In the genomic region with DNA sequence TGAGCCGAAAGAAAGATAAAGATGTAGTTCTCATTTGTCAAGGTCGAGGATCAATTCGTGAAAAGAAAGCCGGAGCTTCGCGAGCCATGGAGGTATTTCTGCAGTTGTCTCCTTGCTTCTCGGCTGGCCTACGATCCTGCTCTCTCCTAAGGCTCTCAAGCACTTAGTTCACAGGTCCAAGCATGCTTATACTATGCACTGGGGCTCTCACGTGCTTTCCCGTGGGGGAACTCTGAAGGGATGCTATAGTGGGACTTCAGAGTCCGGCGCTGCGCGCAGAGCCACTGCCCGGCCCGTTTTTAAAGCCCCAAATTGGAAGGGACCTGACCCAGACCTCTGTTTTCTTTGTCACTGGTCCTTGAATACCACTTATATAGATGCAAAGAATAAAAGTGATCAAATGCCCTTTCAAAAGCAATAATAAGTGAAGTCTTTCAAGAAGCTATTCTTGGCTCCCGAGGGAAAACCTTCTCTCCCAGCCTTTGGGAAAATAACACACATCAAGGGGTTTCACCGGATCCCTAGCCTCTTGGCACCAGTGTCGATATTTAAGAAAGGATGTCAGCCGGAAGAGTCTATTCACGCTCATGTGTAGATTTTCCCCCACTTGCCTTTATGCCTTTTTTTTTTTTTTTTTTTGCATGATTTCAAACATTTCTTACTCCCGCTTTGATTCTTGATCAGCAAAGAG, we compare ENCODE assay signal across 14 mouse cellular contexts.
DNase-seq lines count a peak whose midpoint lies in the region; ATAC-seq and TF ChIP-seq lines count a peak whose summit lies in the region.
"Had no signal": no experiment of that assay in that cellular context is flagged by ENCODE, and none has a peak within 500 bp of the region (broad histone marks: within the 10 kb centered on the region; RNA-seq: fewer than 3 reads in every experiment).

No protein-coding gene starts in this region.

- peak; percentile 79 for DNase-seq in midbrain, embryonic 11.5 days (ENCODE audit: low spot score, missing footprints)
- no peak for DNase-seq in midbrain, embryonic 10.5 days (ENCODE audit: low spot score)
- DNase-seq in hindbrain, postnatal 0 days (ENCODE audit: low spot score): peak; percentile 32
- no peak for DNase-seq in left cerebral cortex, postnatal 25 days (ENCODE audit: low spot score in 2 of 2)
- no peak for DNase-seq in natural killer cell, adult 2 months (ENCODE audit: low spot score in 2 of 2)
- DNase-seq in right cerebral cortex, postnatal 4 days: no peak
- DNase-seq: adrenal gland, postnatal 14 days; liver, embryonic 13.5 days; thymus, adult 2 months had no signal

- no peak overlapping the region for H3K9ac ChIP-seq in midbrain, embryonic 11.5 days (ENCODE audit: low read length)
- H3K9ac ChIP-seq in forebrain, embryonic 15.5 days (replicated peaks): no peak overlapping the region
- no peak overlapping the region for H3K9ac ChIP-seq in hindbrain, postnatal 0 days (replicated peaks; ENCODE audit: low read length)
- H3K9ac ChIP-seq: intestine, embryonic 15.5 days; limb, embryonic 12.5 days; liver, embryonic 13.5 days; stomach, embryonic 15.5 days had no signal

- H3K9me3 ChIP-seq in midbrain, embryonic 11.5 days (ENCODE audit: control insufficient read depth, low read length): no peaks in the 10 kb centered on the region
- no peaks in the 10 kb centered on the region for H3K9me3 ChIP-seq in midbrain, embryonic 10.5 days (replicated peaks)
- H3K9me3 ChIP-seq in forebrain, embryonic 15.5 days: no peaks in the 10 kb centered on the region
- no peaks in the 10 kb centered on the region for H3K9me3 ChIP-seq in hindbrain, postnatal 0 days (ENCODE audit: low read length)
- H3K9me3 ChIP-seq: intestine, embryonic 15.5 days; limb, embryonic 12.5 days; liver, embryonic 13.5 days; stomach, embryonic 15.5 days had no signal

- no peaks in the 10 kb centered on the region for H3K27me3 ChIP-seq in midbrain, embryonic 11.5 days (ENCODE audit: control insufficient read depth, insufficient read depth, low read length)
- no peaks in the 10 kb centered on the region for H3K27me3 ChIP-seq in midbrain, embryonic 10.5 days (ENCODE audit: low read depth, poor library complexity, severe bottlenecking)
- no peaks in the 10 kb centered on the region for H3K27me3 ChIP-seq in forebrain, embryonic 15.5 days
- H3K27me3 ChIP-seq in hindbrain, postnatal 0 days (ENCODE audit: insufficient read depth, low read length): no peaks in the 10 kb centered on the region
- H3K27me3 ChIP-seq: intestine, embryonic 15.5 days; limb, embryonic 12.5 days; liver, embryonic 13.5 days; stomach, embryonic 15.5 days had no signal

- no peak for TF ChIP-seq CTCF in hindbrain, postnatal 0 days (IDR thresholded peaks at IDR 0.05; ENCODE audit: low read depth)

- WGBS in midbrain, embryonic 11.5 days: 61% methylated on average over 22 of the region's 22 CpGs
- 74% methylated on average over 22 of the region's 22 CpGs for WGBS in midbrain, embryonic 10.5 days
- WGBS in forebrain, embryonic 15.5 days: 21% methylated on average over 22 of the region's 22 CpGs
- WGBS in hindbrain, postnatal 0 days: 45% methylated on average over 22 of the region's 22 CpGs

- no peak for ATAC-seq in midbrain, embryonic 11.5 days (ENCODE audit: low FRiP score)
- ATAC-seq in forebrain, embryonic 15.5 days (replicated peaks): no peak
- ATAC-seq in hindbrain, postnatal 0 days: no peak
- ATAC-seq: intestine, embryonic 15.5 days had no signal

- H3K4me2 ChIP-seq in midbrain, embryonic 11.5 days: no peak overlapping the region
- no peak overlapping the region; the same call in 1 of the 2 replicates for H3K4me2 ChIP-seq in forebrain, embryonic 15.5 days (replicated peaks)
- no peak overlapping the region for H3K4me2 ChIP-seq in hindbrain, postnatal 0 days (ENCODE audit: low read depth, low read length)
- H3K4me2 ChIP-seq: heart, embryonic 11.5 days; intestine, embryonic 15.5 days; liver, embryonic 13.5 days; stomach, embryonic 15.5 days had no signal

- H3K27ac ChIP-seq in midbrain, embryonic 11.5 days (ENCODE audit: low read depth, low read length): no peak overlapping the region
- H3K27ac ChIP-seq in midbrain, embryonic 10.5 days (replicated peaks): no peak overlapping the region
- peak overlapping the region; percentile 70 for H3K27ac ChIP-seq in forebrain, embryonic 15.5 days (replicated peaks)
- peak overlapping the region; percentile 45; the same call in 1 of the 2 replicates for H3K27ac ChIP-seq in hindbrain, postnatal 0 days
- H3K27ac ChIP-seq: intestine, embryonic 15.5 days; limb, embryonic 12.5 days; liver, embryonic 13.5 days; stomach, embryonic 15.5 days had no signal

- H3K4me1 ChIP-seq in midbrain, embryonic 11.5 days (ENCODE audit: control insufficient read depth, insufficient read depth, low read length): no peaks in the 10 kb centered on the region
- H3K4me1 ChIP-seq in midbrain, embryonic 10.5 days: peaks cover 14% of the 10 kb centered on the region
- peaks cover 17% of the 10 kb centered on the region for H3K4me1 ChIP-seq in forebrain, embryonic 15.5 days
- 0 out of 2 replicates have a peak, but pooled peaks cover 6% of the 10 kb centered on the region for H3K4me1 ChIP-seq in hindbrain, postnatal 0 days (ENCODE audit: insufficient read depth, low read length)
- H3K4me1 ChIP-seq: intestine, embryonic 15.5 days; liver, embryonic 13.5 days had no signal

- intact Hi-C loops in left cerebral cortex, postnatal 25 days (cut with DNase I): no loop called here

- H3K36me3 ChIP-seq in midbrain, embryonic 11.5 days (ENCODE audit: control insufficient read depth, insufficient read depth, low read length): no peaks in the 10 kb centered on the region
- no peaks in the 10 kb centered on the region for H3K36me3 ChIP-seq in midbrain, embryonic 10.5 days
- H3K36me3 ChIP-seq in forebrain, embryonic 15.5 days: no peaks in the 10 kb centered on the region
- no peaks in the 10 kb centered on the region for H3K36me3 ChIP-seq in hindbrain, postnatal 0 days (ENCODE audit: insufficient read depth, low read length)
- H3K36me3 ChIP-seq: intestine, embryonic 15.5 days; limb, embryonic 12.5 days; liver, embryonic 13.5 days; stomach, embryonic 15.5 days had no signal

- H3K4me3 ChIP-seq in midbrain, embryonic 11.5 days (ENCODE audit: low read depth, low read length): no peak overlapping the region
- no peak overlapping the region for H3K4me3 ChIP-seq in midbrain, embryonic 10.5 days
- no peak overlapping the region for H3K4me3 ChIP-seq in forebrain, embryonic 15.5 days
- no peak overlapping the region for H3K4me3 ChIP-seq in hindbrain, postnatal 0 days (ENCODE audit: low read length)
- H3K4me3 ChIP-seq: intestine, embryonic 15.5 days; limb, embryonic 12.5 days; liver, embryonic 13.5 days; stomach, embryonic 15.5 days had no signal

Comparison
In these comparisons a context has a peak if more than half of its experiments do, and no peak if none do; other contexts are left out.
1. DNase-seq: peak in midbrain, embryonic 11.5 days (single experiment) and hindbrain, postnatal 0 days (single experiment); none in midbrain, embryonic 10.5 days (single experiment), left cerebral cortex, postnatal 25 days (0 of 2), natural killer cell, adult 2 months (0 of 2) and right cerebral cortex, postnatal 4 days (single experiment).
2. H3K27ac ChIP-seq: peak in forebrain, embryonic 15.5 days (single experiment) and hindbrain, postnatal 0 days (single experiment); none in midbrain, embryonic 11.5 days (single experiment) and midbrain, embryonic 10.5 days (single experiment).